ENCODE assay signal across 18 mouse cellular contexts in the genomic region with DNA sequence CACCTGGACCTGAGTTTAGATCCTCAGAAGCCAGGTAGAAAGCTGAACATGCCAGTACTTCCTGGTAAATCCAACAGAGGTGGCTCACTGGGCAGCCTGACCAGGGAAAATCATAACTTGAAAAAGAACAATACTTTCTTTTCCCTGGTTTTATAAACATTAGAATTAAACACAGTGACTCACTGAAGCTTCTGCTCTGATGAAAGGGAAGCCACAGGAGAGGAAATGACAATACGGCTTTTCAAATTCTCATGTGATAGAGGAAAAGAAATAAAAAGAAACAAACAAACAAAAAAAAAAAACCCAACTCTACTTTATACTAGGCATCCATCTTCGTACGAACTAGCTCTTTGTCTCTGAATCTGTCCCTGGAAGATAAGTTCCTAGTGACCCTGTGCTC. TPM values are rescaled to one million over a fixed set of nuclear protein-coding genes. Genes with fewer than 3 reads are reported as not detected.
DNase-seq lines count a peak whose midpoint lies in the region; ATAC-seq lines count a peak whose summit lies in the region.
"Had no signal": no experiment of that assay in that cellular context is flagged by ENCODE, and none has a peak within 500 bp of the region (broad histone marks: within the 10 kb centered on the region; RNA-seq: fewer than 3 reads in every experiment).

No protein-coding gene starts in this region.

- ATAC-seq in activated CD4-positive, CD25-positive, alpha-beta regulatory T cell, adult 4 months: peak; percentile 2
- no peak for ATAC-seq in megakaryocyte-erythroid progenitor cell, adult 5-6 weeks (replicated peaks; ENCODE audit: low FRiP score, low TSS enrichment, poor library complexity, severe bottlenecking)
- ATAC-seq: forebrain, embryonic 15.5 days; intestine, embryonic 16.5 days had no signal

- H3K36me3 ChIP-seq in macrophage (ENCODE audit: inconsistent target): no peaks in the 10 kb centered on the region
- H3K36me3 ChIP-seq: embryonic facial prominence, embryonic 13.5 days; forebrain, embryonic 15.5 days; heart, embryonic 12.5 days; hindbrain, embryonic 10.5 days had no signal

- H3K79me2 ChIP-seq in macrophage (ENCODE audit: inconsistent target): peaks cover 33% of the 10 kb centered on the region

- DNase-seq in 416B (ENCODE audit: low read depth): peak; percentile 52
- peak; percentile 47 for DNase-seq in CD4-positive, CD25-positive, alpha-beta regulatory T cell, adult 2 months (ENCODE audit: low read depth, low spot score)
- DNase-seq in frontal cortex, adult 2 months (ENCODE audit: extremely low spot score in 1 of 2, low spot score in 1 of 2): no peak
- no peak for DNase-seq in urinary bladder, postnatal 36 days (ENCODE audit: low spot score in 2 of 2)
- DNase-seq: adrenal gland, postnatal 10 days; cerebellum, adult 11-12 months; cerebellum, adult 9-11 months; cerebellum, postnatal 36 days; gastrocnemius, postnatal 14 days had no signal

- 34% methylated on average over 3 of the region's 3 CpGs for WGBS in macrophage (ENCODE audit: missing documents)

- no peak overlapping the region for H3K4me3 ChIP-seq in macrophage (ENCODE audit: inconsistent target)
- H3K4me3 ChIP-seq: embryonic facial prominence, embryonic 13.5 days; forebrain, embryonic 15.5 days; heart, embryonic 12.5 days; hindbrain, embryonic 10.5 days had no signal

- H3K27ac ChIP-seq in macrophage: peak overlapping the region; percentile 47
- H3K27ac ChIP-seq: embryonic facial prominence, embryonic 13.5 days; forebrain, embryonic 15.5 days; hindbrain, embryonic 10.5 days; hindbrain, embryonic 14.5 days had no signal

RNA-seq across cellular contexts. Expression of a gene that starts 4.0 kb away (rescaled TPM):
- polyA plus RNA-seq in activated CD4-positive, CD25-positive, alpha-beta regulatory T cell, adult 4 months (2017; shearing (Covaris generic)): 100 to 1,000 TPM in 1 of 2 experiments, 10 to 100 TPM in 1; 96.1 to 107 TPM
- 10 to 100 TPM in 1 of 26 experiments, 1 to 10 TPM in 19, under 1 TPM in 6; 0.37 to 11.2 (median 1.9) TPM for total RNA-seq in macrophage (2018; cell fraction: chromatin; rRNA removed)
- total RNA-seq in macrophage (2018; cell fraction: cytosol; rRNA removed): 10 to 100 TPM in 4 of 26 experiments, 1 to 10 TPM in 22; 3.6 to 12.1 (median 6.2) TPM
- total RNA-seq in macrophage (2018; cell fraction: nucleus; rRNA removed): 10 to 100 TPM in 6 of 26 experiments, 1 to 10 TPM in 20; 2.5 to 20.0 (median 7.6) TPM
- polyA plus RNA-seq in macrophage (2018): 5.9 to 10.7 TPM (median 10.6 TPM) in 3 replicates
- 0.18 and 0.21 TPM in 2 replicates for polyA plus RNA-seq in frontal cortex, adult 2 months (2012; rRNA removed)
- total RNA-seq in megakaryocyte-erythroid progenitor cell, adult 5-6 weeks (2014; fragmentation: Nextera tagmentation): 1.1 and 1.4 TPM in 2 replicates
- total RNA-seq in megakaryocyte-erythroid progenitor cell, adult 5-6 weeks (2017): 0.42 and 1.1 TPM in 2 replicates

RNA-seq across cellular contexts. Expression of a gene that starts 24.7 kb away (rescaled TPM):
- 10 to 100 TPM; 26.1 to 30.4 TPM for polyA plus RNA-seq in activated CD4-positive, CD25-positive, alpha-beta regulatory T cell, adult 4 months (2017; shearing (Covaris generic))
- total RNA-seq in macrophage (2018; cell fraction: chromatin; rRNA removed): 100 to 1,000 TPM in 21 of 26 experiments, 10 to 100 TPM in 5; 67.4 to 340 (median 171) TPM
- 10 to 100 TPM; 21.0 to 92.9 (median 46.4) TPM for total RNA-seq in macrophage (2018; cell fraction: cytosol; rRNA removed)
- total RNA-seq in macrophage (2018; cell fraction: nucleus; rRNA removed): 100 to 1,000 TPM in 14 of 26 experiments, 10 to 100 TPM in 12; 39.8 to 217 (median 109) TPM
- 22.1 to 22.6 TPM (median 22.5 TPM) in 3 replicates for polyA plus RNA-seq in macrophage (2018)
- polyA plus RNA-seq in frontal cortex, adult 2 months (2012; rRNA removed): 50.6 and 51.8 TPM in 2 replicates
- total RNA-seq in megakaryocyte-erythroid progenitor cell, adult 5-6 weeks (2014; fragmentation: Nextera tagmentation): 83.0 and 151 TPM in 2 replicates
- total RNA-seq in megakaryocyte-erythroid progenitor cell, adult 5-6 weeks (2017): 82.1 and 85.1 TPM in 2 replicates

RNA-seq across cellular contexts. Expression of a gene that starts 24.9 kb away (rescaled TPM):
- 10 to 100 TPM; 14.7 to 16.2 TPM for polyA plus RNA-seq in activated CD4-positive, CD25-positive, alpha-beta regulatory T cell, adult 4 months (2017; shearing (Covaris generic))
- 1 to 10 TPM in 14 of 26 experiments, under 1 TPM in 11, not detected in 1; 0.29 to 3.8 (median 1.3) TPM for total RNA-seq in macrophage (2018; cell fraction: chromatin; rRNA removed)
- 1 to 10 TPM; 1.5 to 4.4 (median 2.9) TPM for total RNA-seq in macrophage (2018; cell fraction: cytosol; rRNA removed)
- total RNA-seq in macrophage (2018; cell fraction: nucleus; rRNA removed): 10 to 100 TPM in 1 of 26 experiments, 1 to 10 TPM in 24, under 1 TPM in 1; 0.58 to 11.1 (median 2.1) TPM
- 2.7 to 8.5 TPM (median 3.7 TPM) in 3 replicates for polyA plus RNA-seq in macrophage (2018)
- 4.1 and 4.6 TPM in 2 replicates for polyA plus RNA-seq in frontal cortex, adult 2 months (2012; rRNA removed)
- total RNA-seq in megakaryocyte-erythroid progenitor cell, adult 5-6 weeks (2014; fragmentation: Nextera tagmentation): 3.0 and 6.0 TPM in 2 replicates
- total RNA-seq in megakaryocyte-erythroid progenitor cell, adult 5-6 weeks (2017): 0.08 and 2.7 TPM in 2 replicates

Comparison
In these comparisons a context has a peak if more than half of its experiments do, and no peak if none do; other contexts are left out.
1. DNase-seq: peak in 416B (single experiment) and CD4-positive, CD25-positive, alpha-beta regulatory T cell, adult 2 months (single experiment); none in frontal cortex, adult 2 months (0 of 2) and urinary bladder, postnatal 36 days (0 of 2).